Mouse (Mus musculus) lung, postnatal 25 days (tissue): ENCODE results near the gene Krt222.
A peak's percentile ranks its signal among the peaks of the same experiment; 100 is the strongest.
"Not testable (repeated sequence)": the region's sequence is repeated elsewhere in the genome, so short reads cannot be mapped to it uniquely, and the experiment has no call there.

Experiments used
- DNase-seq: peaks from one replicate; pipeline ENCODE4 v3.0.0; 2022; ENCODE audit warnings: low spot score

Krt222 gene

DNA sequence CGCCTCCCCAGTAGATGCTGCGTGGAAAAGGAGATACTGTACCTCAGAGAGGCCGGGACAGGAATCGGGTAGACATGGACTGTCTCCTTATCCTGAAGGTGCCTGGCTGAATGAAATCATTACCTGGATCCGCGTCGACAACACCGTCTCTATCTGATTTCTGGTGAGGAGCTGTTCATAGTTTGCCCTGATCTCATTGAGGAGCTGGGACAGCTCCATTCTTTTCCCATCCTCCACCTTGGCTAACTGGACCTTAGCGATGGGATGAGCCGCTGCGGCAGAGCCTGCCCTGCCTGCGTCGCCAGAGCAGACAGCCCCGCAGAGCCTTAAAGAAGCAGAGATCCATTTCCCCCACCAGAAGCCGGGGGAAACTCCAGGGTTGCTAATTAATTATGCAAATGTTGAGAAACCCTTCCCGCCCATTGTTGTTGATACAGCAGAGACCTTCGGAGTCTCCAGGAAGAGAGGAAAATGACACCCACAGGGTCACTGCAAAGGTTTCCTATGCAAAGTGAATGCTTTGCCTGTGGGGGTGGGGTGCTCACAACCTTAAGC is at the start of gene Krt222:
TSS of gene Krt222 (minus strand) at position 266 of the 555 bp plus-strand sequence.
- DNase-seq: no peak

DNA sequence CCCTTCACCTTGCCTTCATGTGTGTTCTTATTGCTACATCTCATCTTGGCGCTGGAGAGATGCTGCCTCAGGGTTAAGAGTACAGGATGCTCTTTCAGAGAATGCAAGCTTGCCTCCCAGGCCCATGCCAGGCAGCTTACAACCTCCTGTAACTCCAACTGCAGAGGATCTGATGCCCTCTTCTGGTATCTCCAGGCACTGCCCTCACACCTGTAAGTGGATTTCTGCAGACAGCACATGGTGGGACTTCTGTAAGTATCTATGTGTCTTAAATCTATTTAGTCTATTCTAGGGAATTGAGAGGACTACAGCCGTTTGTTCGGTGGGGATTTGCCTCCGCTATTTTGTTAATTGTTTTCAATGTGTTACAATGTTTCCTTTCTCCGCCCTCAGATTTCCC is 49.0 kb upstream of the Krt222 start:
- DNase-seq: peak; percentile 34

DNA sequence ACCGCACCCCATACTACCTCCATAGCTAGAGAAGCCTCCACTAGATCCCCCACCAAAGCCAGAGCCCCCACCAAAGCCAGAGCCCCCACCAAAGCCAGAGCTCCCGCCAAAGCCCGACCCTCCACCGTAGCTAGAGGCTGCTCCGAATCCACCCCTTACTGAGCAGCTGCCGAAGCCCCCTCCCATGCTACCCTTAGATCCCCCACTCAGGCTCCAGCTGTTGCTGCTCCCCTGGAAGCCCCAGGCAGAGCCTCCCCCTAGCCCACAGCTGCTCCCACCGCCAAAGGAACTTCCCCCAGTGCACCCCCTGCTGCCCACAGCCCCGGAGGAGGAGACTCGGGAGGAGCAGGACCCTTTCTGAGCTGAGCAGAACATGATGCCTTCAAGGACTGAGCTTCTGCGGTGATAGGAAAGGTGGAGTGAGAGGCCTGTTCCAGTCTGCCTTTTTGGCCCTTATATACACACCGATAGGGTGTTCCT is 41.0 kb upstream of the Krt222 start, which contains the start of gene Krt24:
TSS of gene Krt24 (minus strand) at position 430 of the 480 bp plus-strand sequence.
- no peak for DNase-seq

DNA sequence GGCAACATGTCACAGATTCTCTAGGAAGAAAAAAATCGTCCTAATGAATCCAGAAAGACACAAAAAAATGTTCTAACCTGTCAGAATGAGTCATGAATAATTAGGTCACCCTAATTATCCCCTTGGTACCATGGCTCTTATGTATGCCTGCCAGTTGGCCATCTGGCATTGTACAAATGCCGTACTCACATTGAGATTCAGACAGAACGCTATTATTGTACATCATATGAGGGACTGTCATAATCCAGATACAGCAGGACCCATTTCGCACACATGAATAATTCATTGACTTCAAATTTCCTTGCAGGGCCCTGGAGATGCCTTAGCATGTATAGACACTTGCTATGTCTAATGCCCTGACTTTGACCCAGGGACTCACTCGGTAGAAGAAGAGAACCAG is 40.1 kb upstream of the Krt222 start:
- DNase-seq: no peak

DNA sequence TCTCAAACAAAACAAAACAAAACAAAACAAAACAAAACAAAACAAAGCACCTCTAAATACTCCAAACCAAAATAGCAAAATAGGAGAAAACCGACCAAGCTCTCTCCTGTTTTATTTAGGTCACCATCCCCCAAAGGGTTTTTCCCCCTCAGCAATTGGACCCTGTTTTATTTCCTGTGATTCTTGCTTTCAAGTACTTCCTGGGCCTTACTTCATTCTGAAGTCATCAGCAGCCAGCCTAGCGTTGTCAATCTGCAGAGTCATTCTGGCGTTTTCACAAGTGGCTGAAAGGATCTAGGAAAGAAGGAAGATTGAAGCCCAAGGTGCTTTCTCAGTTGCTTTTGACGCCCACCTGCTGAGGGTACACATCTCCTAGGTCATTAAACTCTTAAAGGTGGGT is 39.4 kb upstream of the Krt222 start:
- DNase-seq: no peak

DNA sequence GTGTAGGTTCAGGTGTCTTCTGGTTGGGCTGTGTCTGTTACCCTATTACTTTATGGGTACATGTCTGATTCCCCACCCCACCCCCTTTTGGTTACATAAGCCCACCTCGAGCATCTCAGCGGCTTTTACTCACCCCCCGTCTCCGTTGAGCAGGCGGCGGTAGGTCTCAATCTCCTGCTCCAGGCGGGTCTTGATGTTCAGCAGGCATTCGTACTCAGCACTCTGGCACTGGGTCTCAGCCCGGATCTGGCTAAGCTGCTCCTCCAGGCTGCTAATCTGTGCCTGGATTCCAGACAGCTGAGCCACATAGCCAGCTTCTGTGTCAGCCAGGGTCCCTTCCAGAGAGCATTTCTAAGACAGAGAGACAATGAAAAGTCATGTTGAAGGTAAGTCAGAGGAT is 37.2 kb upstream of the Krt222 start:
- DNase-seq: no peak

DNA sequence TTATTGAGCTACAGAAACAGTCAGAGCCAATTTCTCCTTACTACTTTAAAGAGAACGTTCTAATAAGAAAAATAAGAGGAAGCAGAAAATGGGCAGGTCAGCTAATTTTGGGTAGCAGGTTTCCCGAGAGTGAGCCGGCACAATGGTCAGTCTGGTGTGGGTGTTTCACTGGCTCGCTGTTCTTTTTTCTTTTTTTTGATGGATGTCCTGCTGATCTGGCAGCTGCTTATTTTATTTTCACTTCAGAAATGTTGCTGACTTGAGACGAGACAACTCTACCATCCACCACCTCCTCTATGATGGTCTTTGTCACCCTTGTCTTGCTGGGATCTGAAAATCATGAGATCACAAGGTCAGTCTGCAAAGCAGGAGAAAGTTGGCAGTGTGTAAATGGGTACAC is 36.1 kb upstream of the Krt222 start:
- DNase-seq: no peak

DNA sequence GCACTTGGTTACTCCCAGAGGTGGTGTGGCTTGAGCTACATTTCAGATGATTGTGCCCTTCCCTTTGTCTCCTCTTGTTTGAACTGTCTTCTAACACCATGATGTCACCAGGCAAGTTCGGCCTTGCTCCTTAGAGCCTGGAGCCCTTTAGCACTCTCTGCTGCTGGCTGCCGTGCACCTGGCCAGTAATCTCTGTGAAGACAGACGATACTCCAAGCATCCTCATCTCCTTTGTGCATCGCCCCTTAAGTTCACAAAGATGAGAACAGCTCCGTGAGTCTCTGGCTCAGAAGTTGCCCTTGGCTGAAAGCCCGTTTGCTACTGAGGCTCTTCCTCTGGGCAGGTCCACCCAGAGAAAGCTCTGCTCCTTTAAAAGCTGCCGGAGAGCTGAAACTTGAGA is 32.9 kb upstream of the Krt222 start:
- DNase-seq: no peak

DNA sequence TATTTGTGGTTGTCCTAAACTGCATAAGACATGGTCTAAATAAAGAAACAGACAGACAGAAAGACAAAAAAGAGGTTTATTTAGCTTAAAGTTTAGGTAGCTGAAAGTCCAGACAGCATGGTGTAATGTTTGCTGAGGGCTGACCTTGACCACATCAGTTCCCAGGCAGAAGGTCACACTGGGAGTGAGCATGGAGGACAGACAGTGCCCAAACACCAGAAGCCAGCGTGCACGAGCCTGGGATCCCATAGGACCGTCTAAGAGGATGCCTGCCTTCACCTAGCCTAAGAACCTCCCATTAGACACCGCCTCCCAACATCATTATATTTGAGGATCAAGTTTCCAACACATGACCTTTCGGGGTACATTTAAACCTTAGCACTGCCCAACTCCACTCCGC is 31.7 kb upstream of the Krt222 start:
- no peak for DNase-seq

DNA sequence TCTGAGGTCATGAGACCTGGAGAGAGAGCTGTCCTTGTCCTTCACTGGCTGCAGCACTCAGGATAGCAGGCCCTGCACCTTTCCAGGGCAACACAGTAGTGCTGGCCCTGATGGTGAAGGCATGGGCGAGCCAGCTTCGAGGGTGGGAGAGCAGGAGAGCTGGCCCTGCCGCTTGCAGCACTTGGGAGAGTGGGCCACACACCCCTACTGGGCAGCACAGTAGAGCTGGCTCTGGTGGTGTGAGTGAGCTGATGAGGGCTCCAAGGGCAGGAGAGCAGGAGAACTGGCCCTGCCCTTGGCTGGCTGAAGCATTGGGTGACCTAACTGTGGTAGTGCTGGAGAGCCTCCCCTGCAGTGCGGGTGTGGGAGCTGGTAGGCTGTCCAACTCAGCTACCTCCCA is 28.8 kb upstream of the Krt222 start:
- DNase-seq: no peak

DNA sequence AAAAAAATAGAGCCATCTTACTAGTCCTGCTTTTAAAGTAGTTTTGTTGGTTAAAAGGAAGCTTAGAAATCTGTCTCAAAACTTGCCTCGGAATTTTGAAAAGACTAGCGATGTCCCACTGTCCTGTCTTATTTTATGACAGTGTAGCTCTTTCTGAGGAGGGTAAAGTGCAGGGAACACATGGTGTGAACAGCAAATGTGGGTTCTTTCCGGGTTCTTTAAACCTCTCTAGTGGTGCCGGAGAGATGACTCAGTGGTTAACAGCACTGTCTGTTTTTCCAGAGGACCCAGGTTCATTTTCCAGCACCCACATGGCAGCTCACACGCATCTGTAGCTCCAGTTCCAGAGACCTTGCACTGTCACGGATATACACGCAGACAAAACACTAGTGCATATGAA is 25.3 kb upstream of the Krt222 start:
- no peak for DNase-seq

DNA sequence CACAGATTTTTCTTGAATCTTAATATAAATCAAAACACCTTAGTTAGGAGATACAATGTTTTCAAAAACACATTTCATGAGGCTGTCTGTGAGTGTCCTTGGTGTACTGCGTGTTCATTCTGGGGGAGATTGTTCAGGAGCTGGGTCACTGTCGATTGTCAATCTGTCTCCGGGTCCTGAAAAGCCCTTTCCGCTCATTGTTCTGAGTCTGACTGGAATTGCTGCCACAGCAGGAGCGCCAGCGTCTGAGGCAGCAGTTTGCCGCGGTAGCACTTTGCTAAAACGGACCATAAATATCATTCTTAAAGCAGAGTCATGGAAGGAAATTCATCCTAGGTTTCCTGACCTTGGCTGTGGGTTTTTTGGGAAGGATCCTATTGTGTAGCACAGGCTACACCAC is 21.9 kb upstream of the Krt222 start:
- DNase-seq: no peak

DNA sequence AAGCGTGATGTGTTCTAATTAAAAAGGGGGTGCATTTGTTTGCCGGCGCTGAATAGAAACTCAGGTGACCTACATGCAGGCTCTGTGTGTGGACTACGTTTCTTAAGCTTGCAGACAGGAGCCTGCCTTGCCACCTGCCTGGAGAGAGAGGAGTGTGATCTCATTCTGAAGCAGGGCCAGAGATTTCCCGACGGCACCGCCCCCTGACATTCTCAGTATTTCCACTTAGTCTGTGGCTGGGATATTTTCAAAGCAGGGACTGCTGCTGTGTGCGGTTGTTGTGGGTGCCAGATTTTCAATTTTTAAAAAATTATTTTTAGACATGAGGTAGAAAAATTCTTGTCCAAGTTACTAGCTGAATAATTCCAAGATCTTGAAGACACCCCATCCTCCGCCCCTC is 21.3 kb upstream of the Krt222 start:
- no peak for DNase-seq

DNA sequence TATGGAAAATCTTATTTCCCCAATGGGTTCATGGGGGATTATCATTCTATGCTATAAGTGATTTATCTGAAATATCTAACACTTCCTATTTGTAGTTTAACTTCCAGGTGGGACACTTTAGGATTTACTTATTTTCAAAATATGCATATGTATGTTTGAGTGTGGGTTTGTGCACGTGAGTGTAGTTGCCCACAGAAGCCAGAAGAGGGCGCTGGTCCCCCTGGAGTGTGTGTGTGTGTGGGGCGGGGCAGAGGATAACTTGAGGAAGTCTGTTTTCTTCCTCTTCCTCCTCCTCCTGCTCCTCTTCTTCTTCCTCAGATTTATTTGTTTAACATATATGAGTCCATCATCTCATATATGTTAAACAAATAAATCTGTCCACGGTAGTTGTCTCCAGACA is 12.3 kb upstream of the Krt222 start:
- no peak for DNase-seq

DNA sequence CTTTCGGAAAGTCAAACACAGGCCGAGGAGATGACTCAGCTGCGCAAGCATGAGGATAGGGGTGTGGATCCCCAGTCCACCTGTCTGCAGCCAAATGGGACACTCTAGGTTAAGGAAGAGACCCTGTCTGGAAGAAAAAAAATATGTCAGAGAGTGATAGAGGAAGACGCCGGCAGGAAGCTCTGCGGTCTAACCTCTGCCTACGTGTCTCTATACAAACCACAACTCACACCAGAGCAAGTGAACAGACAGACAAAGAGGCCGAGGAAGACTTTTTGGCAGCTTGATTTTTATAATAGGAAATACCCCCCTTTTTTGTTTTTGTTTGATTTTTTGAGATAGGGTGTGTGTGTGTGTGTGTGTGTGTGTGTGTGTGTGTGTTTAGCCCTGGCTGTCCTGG is 11.4 kb upstream of the Krt222 start:
- no peak for DNase-seq

DNA sequence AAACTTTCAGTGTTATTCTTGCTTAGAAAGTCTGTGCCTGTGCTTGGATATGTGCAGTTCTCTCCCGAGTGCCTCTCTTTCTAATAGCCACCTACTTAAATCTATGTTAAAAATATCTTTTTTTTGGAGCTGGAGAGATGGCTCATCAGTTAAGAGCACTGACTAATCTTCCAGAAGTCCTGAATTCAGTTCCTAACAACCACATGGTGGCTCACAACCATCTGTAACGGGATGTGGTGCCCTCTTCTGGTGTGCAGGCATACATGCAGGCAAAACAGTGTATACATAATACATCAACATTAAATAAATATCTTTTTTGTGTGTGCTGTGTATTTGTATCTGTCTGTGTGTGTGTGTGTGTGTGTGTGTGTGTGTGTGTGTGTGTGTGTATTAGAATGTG is 10.0 kb upstream of the Krt222 start:
- DNase-seq: no peak

DNA sequence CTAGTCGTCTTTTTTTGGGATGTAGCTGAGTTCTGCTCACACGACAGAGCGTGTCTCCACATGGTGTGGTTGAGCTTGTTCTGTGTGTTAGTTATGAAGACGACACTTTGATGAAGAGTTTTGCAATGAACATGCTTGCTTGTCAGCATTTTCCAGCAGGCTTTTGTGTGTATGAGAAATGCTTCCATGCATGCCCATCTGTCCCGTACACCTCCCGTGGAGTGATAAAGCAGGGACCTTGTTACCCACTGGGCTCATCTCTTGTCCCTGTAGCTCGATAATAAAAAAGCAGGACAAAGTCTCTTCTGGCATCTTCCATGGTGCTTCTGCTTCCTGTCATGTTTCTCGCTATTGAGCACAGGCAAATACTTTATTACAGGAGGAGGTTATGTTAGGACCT is 8.8 kb upstream of the Krt222 start:
- no peak for DNase-seq

DNA sequence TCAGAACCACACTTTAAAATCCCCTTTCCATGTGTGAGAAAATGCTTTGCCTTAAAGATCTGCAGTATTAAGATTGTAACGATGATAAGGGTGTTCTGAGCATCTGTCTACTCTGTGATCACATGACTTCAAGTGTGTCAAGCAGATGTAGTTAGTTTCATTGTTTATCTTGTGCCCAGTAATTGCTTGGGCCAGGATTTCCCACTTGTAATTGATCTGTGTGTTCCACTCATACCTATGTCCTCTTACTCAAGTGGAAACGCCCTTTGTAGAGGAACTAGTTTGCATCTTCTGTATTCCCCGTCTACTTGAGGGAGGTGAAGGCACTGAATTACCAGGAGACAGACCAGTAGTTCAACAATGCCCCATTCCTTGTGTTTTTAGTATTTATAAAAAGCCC is 6.8 kb upstream of the Krt222 start:
- DNase-seq: no peak

DNA sequence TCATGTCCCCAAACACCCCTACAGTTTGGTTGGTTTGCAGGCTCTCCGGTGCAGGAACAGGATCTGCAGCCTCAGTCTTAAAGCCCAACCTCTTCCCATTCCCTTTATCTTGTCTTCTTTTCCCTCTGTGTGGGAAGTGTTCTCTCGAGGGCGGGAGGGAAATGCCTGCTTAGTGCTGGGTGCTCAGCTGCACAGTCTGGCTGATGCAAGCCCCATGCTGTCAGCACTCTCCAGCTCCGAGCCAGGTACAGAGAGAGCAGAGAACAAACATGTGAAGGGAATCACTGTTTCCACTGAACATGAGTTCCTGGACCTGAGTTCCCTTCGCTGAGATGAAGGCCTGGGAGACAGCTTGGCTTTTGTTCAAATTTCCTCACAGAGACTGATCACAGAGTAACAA is 6.4 kb upstream of the Krt222 start:
- no peak for DNase-seq

DNA sequence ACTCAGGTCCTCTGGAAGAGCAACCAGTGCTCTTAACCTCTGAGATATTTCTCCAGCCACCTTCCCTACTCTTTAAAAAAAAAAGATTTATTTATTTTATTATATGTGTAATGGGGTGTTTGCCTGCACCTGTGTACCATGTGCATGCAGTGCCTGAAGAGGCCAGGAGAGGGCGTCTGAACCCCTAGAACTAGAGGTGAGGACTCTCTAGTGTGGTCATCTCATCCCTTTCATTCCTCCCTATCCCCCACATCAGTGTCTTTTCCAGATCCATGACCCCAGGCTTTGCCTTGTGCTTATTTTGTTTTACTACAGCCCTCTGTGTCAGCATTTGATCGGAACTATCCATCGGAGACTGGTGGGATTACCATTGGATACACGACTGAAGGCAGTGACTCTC is 5.2 kb upstream of the Krt222 start:
- no peak for DNase-seq

DNA sequence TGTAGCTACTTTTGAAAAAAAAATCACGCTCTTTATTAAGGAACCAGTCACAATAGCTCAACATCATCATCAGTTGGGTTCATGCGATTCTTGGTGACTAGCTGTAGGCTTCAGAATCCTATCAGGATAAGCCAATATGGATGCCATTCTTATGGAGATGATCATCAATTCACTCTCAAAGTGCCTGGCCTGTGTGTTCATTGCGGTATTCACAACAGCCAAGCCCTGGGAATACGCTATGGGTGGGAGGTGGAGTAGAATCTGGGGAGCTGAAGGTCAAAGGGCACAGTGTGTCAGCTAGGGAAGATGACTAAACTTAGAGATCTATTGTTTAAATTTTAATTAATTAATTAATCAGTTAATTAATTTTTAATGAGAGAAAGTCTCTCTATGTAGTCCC is 4.0 kb upstream of the Krt222 start:
- DNase-seq: no peak

DNA sequence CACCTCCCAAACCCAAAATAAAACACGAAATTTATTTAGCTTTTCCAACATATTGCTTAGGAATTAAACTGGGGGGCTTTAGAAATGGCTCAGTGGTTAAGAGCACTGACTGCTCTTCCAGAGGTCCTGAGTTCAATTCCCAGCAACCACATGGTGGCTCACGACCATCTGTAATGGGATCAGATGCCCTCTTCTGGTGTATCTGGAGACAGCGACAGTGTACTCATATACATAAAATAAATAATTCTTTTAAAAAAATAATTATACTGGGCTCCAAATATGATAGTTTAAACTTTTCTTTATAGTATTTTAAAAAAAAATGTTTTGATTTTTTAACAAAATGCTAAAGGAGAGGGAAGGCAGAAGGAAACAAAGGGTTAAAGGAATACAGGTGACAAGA is 634 bp upstream of the Krt222 start:
- DNase-seq: not testable (repeated sequence)

DNA sequence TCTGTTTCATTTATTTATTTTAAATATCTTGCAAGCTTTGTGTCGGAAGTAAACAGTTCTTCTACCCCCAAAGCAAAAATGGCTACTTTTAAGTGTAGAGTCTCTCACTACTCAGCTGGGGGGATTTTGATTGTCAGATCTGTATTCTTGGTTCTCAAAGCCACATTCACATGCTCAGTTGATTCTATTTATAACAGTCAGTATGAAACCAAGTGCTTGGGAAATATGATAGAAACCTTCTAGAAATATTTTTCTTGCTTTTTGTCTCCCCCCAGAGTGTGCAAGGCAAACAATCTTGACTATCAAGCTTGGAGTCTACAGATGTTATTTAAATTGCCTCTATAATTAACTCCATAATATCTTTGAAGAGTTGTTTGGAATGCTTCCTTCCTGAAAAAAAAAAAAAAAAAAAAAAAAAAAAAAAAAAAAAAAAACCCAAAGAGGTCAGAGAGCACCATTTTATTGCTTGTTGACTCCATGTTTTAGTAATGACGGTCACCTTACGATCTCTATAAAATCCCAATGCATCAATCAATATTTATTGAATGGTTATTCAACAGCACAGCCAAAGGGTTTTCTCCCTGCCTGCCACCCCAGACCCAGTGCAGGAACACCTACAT is 575 bp downstream of the Krt222 start:
- no peak for DNase-seq

DNA sequence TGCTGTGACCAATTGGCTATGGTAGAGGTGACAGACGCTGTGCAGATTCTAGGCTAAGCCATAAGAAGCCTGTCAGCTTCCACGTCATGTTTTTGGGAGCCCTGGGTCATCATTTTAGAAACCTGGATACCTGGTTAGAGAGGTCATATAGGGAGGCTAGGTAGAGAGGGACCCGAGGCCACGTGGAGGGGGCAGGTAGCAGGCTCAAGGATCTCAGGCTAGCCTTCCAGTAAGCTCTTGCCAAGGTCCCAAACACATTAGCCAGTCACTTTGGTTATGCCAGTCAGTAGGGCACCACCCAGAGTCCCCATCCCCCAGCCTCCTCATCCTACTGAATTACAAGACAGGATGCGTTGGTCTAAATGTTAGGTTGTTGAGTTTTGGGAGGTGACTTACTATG is 1.8 kb downstream of the Krt222 start:
- DNase-seq: no peak
